Mouse (Mus musculus) ES-Bruce4 (cell line): ENCODE results near the gene Kctd12b.

Experiments used
- CTCF ChIP-seq: IDR thresholded peaks from one replicate; pipeline ENCODE4 v1.8.1; 2011; ENCODE audit warnings: low read depth, low read length
- EP300 ChIP-seq: IDR thresholded peaks from 2 replicates; pipeline ENCODE4 v1.6.1; 2011; ENCODE audit warnings: low read depth, low read length; ENCODE audit not compliant: insufficient read depth

DNA sequence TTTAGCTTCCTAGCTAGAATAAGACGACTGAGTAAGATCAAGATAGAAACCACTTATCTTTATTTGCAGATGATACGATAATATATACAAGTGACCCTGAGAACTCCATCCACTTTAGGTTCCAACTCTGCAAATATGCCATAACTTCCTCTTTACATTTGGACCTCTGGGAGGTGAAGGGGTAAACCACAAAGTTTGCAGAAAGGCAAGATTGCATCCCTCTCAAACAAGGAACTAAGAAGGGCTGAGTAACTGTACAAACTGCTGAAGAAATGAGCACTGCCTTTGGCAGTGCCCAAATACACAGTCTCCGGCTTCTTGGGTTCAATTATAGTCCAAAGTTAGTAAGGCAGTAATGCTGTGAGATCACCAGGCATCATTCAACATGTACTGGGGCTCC is 31.3 kb downstream of the Kctd12b start:
- TF ChIP-seq CTCF: no peak
- no peak for TF ChIP-seq EP300
